Mouse (Mus musculus) gastrocnemius, adult 8-10 months (tissue): ENCODE data around the gene Maged2. TPM values are rescaled to one million over a fixed set of nuclear protein-coding genes. Genes with fewer than 3 reads are reported as not detected.
"Not testable (repeated sequence)": the region's sequence is repeated elsewhere in the genome, so short reads cannot be mapped to it uniquely, and the experiment has no call there.

Source experiments
- DNase-seq, 2 experiments: peaks; one replicate each; pipeline ENCODE4 v3.0.0; 2022; ENCODE audit warnings: low spot score in 2 of 2
- total RNA-seq, 4 experiments: library from RNA; stranded (reverse); gene quantifications; 2 replicates each; pipeline ENCODE4 v1.2.4; 2022

Maged2 gene
- 10 to 100 TPM in 3 of 4 experiments, 1 to 10 TPM in 1; 9.6 to 12.8 (median 12.3) TPM for total RNA-seq

DNA sequence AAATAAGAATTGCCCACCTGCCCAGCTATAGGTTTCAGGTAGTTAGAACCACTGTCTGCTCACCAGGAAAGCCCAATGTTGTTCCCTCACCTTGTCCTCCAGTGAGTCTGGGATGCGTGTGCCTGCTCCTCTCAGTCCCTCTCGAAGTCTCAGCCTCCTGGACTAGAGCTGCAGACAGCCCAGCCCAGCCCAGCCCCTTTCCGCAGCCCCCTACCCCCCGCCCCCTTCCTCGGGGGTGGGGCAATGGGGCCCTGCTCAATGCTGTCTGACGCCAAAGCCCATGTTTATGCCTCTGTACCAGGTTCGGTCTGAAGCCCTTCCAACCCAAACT lies at the start of gene Maged2:
Maged2 (minus strand) TSS at position 207 of the 331 bp plus-strand sequence.
- no peak for DNase-seq

DNA sequence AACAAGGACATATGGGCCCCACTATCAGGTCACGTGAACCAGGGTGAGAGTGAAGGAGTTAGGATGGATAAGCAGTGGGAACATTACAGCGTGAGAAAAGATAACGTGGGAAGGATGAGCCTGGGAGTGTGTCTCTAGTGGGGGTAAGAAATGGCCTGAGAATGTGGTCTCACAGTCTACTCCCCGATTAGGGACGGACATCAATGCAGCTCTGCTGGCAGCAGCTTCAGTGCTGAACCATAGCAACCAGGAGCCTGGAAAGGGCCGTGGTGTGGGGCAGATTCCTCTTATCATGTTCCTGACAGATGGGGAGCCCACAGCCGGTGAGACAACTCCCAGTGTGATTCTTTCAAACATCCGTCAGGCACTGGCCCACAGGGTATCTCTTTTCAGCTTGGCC lies 34.1 kb upstream of the Maged2 start:
- no peak for DNase-seq

DNA sequence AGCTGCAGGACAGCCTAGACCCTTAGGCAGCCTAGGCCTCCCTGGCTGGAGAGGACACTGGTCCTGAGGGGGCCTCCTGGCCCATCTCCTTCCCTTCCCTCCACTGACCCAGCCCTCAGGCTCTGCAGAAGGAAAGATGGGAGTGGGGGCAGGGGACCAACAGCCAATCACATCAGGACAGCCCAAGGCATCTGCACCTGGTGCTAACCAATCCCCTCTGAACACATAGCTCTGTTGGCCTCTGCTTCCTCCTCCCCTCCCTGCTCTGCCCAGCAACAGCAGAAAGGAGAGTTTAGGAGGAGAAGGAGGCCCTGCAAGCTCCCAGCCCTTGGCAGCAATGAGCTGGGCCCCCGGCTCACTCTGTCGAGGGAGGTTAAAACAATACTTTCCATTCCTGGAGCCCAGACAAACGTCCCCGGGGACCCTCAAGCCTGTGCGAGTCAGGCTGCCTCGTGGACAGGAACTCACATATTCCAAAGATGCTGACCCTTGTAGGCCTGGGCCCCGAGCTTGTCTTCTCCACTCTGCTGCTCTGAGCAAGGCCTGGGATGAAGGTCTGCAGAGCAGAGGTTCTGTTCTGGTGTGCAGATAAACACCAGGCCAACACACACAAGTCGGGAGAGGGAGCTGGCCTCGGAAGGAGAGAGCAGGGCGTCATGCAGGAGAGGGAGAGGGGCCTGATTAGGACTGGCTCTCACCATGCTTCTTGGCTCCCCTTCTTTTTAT lies 31.5 kb upstream of the Maged2 start:
- DNase-seq = not testable (repeated sequence)

DNA sequence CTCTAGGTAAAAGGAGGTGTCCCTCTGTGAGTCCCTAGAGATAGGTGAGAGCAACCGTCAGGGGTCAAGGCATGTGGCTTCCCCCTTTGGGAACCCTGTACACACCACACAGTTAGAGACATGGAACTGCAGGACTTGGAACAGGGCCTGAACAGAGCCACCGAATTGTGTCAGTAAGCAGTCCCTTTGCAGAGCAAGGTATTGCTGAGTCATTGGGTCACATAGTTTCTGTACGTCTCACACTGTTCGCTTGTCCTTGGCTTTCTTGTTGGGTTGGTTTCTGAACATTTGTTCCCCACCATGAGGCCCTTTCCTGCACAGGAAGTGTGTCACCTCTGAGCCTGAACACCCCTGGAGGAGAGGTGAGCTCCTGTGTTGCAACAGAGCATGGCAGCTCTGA lies 29.1 kb upstream of the Maged2 start:
- DNase-seq = not testable (repeated sequence)

DNA sequence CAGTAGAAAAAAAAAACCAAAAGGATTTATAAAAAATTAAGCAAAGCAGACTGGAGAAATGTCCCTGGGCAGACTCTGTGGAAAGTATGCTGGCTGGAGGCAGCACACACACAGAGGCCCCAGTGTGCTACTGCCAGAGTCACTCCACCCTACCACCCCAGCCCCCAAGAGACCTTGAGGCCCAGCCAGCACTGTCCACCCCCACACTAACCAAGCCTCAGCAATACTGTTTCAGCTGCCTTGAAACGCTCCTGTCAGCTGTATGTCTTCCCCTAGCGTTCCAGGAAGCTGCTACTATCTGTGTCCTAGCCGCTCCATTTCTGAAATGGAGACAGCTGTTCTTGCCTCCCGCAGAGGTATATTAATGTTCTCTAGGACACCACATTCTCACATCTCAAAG lies 16.2 kb upstream of the Maged2 start:
- peak; percentile 9 to 43 for DNase-seq

DNA sequence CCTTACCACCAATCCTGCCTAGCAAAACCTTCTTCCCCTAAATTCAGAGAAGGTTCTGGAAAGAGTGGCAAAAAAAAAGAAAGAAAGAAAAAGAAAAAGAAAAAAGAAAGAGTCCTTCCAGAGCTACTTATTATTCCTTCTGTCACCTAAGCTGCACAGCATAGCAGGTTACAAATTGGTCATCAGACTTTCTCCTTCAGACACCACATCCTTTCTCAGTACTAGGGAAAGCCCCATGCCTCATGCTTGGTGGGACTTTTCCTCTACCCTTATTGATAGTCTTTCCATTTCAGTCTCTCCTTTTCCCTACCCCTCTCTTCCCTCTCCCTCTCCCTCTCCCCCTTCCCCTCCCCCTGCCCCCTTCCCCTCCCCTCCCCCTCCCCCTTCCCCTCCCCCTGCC lies 3.1 kb upstream of the Maged2 start:
- no peak for DNase-seq

DNA sequence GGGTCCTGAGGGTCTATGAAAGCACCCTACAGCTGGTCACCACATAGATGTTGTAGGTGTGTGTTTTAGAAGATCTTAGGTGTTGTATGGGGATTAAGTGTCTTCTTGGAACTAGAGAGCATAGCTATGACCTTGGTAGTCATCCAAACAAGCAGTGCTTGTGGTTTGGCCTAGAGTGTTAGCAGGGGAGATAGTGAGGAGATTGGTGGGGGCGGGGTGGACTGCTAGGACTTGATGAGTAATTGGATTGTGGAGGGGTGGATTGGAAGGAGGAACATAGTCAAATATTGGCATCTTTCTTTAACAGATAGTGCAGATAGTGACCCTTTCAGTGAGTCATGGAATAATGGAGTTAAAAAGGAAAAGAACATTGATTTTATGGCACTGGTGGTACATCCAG lies 1.5 kb upstream of the Maged2 start:
- DNase-seq = no peak

DNA sequence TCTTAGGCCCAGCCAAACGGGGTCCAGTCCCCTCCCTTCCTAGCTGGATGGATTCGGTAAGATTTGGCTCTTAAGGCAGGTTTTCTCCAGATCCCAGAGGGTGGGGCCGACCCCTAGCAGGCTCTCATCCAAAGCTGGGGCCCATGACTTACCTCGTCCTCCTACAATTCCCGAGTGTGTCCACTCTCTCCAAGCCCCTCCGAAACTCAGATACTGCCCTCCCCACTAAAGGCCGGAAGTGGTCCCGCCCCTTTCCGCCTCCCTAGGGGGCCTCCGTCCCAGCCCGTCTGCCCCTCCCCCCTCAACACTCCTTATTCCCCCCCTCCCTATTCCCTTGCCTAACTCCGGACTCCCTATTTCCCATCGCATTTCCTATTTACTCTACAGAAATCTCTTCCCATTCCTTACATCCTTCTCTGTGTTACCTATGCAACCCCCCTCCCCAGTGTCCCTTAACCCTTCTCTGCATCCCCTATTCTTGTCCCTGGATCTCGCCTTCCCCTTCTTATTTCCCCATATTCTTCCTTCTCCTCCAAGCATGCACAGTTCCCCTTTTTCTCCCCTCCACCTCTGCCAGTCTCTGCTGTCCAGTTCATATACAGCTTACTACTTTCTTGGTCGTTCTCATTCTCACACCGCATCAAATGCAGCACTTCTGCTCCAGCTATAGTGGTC lies 544 bp downstream of the Maged2 start:
- peak in 1 of 2 experiments; percentile 23 for DNase-seq

DNA sequence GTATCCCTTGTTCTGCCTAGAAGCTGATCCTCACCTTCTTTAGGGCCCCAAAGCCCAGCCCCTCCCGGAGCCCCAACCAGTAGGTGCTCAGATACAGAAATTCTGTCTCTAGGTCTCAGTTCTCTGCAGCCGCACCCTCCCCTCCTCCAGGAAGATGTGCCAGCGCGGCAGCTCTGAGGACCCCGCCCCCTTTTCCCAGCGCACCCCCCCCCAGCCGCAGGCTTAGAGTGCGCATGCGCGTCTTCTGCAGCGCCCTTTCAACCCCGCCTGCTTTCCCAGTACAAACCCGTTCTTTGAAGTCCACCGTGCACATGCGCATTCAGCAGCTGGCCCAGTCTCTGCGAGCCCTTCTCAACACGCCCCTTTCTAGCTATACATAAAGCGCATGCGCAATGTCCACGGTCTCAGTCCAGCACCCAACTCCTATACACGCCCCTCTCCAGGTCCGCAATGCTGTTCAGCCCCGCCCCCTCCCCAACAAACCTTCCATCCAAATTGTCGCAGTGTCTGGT lies 1.3 kb downstream of the Maged2 start:
- DNase-seq = peak; percentile 66 to 84

DNA sequence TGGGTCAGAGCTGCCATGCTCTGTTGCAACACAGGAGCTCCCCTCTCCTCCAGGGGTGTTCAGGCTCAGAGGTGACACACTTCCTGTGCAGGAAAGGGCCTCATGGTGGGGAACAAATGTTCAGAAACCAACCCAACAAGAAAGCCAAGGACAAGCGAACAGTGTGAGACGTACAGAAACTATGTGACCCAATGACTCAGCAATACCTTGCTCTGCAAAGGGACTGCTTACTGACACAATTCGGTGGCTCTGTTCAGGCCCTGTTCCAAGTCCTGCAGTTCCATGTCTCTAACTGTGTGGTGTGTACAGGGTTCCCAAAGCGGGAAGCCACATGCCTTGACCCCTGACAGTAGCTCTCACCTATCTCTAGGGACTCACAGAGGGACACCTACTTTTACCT lies 13.2 kb downstream of the Maged2 start:
- not testable (repeated sequence) for DNase-seq

DNA sequence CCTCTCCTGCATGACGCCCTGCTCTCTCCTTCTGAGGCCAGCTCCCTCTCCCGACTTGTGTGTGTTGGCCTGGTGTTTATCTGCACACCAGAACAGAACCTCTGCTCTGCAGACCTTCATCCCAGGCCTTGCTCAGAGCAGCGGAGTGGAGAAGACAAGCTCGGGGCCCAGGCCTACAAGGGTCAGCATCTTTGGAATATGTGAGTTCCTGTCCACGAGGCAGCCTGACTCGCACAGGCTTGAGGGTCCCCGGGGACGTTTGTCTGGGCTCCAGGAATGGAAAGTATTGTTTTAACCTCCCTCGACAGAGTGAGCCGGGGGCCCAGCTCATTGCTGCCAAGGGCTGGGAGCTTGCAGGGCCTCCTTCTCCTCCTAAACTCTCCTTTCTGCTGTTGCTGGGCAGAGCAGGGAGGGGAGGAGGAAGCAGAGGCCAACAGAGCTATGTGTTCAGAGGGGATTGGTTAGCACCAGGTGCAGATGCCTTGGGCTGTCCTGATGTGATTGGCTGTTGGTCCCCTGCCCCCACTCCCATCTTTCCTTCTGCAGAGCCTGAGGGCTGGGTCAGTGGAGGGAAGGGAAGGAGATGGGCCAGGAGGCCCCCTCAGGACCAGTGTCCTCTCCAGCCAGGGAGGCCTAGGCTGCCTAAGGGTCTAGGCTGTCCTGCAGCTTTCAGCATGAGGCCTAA lies 15.5 kb downstream of the Maged2 start:
- DNase-seq = not testable (repeated sequence)

Other genes starting within 250 kb of the Maged2 start
- 10 to 100 TPM; 24.1 to 54.8 (median 32.2) TPM for gene Pfkfb1, start 226.1 kb downstream of the Maged2 start, total RNA-seq
- gene Apex2, start 224.5 kb downstream of the Maged2 start, total RNA-seq = 1 to 10 TPM; 3.5 to 7.2 (median 5.5) TPM
- under 1 TPM in 3 of 4 experiments, not detected in 1; 0.15 to 0.24 (median 0.22) TPM for gene Tro, start 156.8 kb downstream of the Maged2 start, total RNA-seq
- gene Gnl3l, start 203.0 kb upstream of the Maged2 start, total RNA-seq = 10 to 100 TPM; 37.1 to 45.2 (median 43.2) TPM
- 1 to 10 TPM; 1.4 to 2.5 (median 1.9) TPM for gene Fgd1, start 231.8 kb upstream of the Maged2 start, total RNA-seq